Mouse (Mus musculus) myocyte (in vitro differentiated cells): ENCODE data around the gene Cops8. TPM values are rescaled to one million over a fixed set of nuclear protein-coding genes. Genes with fewer than 3 reads are reported as not detected.

Experiments
- polyA plus RNA-seq: library from polyadenylated mRNA; unstranded; fragments of >200 nt; fragmentation: generic; extraction: Trizol; gene quantifications from one replicate; pipeline ENCODE4 v1.2.1, GENCODE M21; 2012; ENCODE audit warnings: missing spikeins

The Cops8 gene
- polyA plus RNA-seq, 1 experiment: 98.1 TPM

Other genes with a start within 250 kb of the Cops8 start
- gene Col6a3, start 241.0 kb downstream of the Cops8 start, polyA plus RNA-seq: 186 TPM